Mouse (Mus musculus): ENCODE measurements around the gene Txk.

GRCm38 (mm10) chr5:72751056-72751758, 1.4 kb downstream of the Txk start:
- no peak for TF ChIP-seq CTCF (IDR thresholded peaks at IDR 0.05 in 2 of 3, conservative IDR thresholded peaks at IDR 0.05 in 1 of 3; ENCODE audit: control insufficient read depth in 1 of 3, insufficient read depth in 1 of 3, low read depth in 2 of 3, low read length in 3 of 3, poor library complexity in 1 of 3, severe bottlenecking in 1 of 3)
- no peak for TF ChIP-seq MYB (IDR thresholded peaks at IDR 0.05; ENCODE audit: low read depth, low read length)
- TF ChIP-seq GABPA (IDR thresholded peaks at IDR 0.05; ENCODE audit: low read depth, low read length) = no peak
- TF ChIP-seq EP300 (IDR thresholded peaks at IDR 0.05; ENCODE audit: low read depth in 1 of 2, low read length in 2 of 2) = no peak
